Mouse (Mus musculus): ENCODE measurements around the gene Slc22a4. TPM values are rescaled to one million over a fixed set of nuclear protein-coding genes. Genes with fewer than 3 reads are reported as not detected.

Slc22a4 gene
- polyA plus RNA-seq (2017; shearing (Covaris generic)) = under 1 TPM in 1 of 2 experiments, not detected in 1; 0.54 TPM

GRCm38 (mm10) chr11:54028044-54028951, at the start of gene Slc22a4:
TSS of gene Slc22a4 (minus strand) at chr11:54028090.

GRCm38 (mm10) chr11:54068520-54069371, 40.9 kb upstream of the Slc22a4 start, which contains the start of gene Pdlim4:
TSS of gene Pdlim4 (minus strand) at chr11:54069014.

GRCm38 (mm10) chr11:53979788-53980621, 47.9 kb downstream of the Slc22a4 start, which contains the start of gene Slc22a21:
TSS of gene Slc22a21 (minus strand) at chr11:53980332.

Other genes with a start within 250 kb of the Slc22a4 start
- gene Gm12216, start 168.8 kb downstream of the Slc22a4 start, polyA plus RNA-seq (2017; shearing (Covaris generic)) = 10 to 100 TPM; 41.9 to 52.3 TPM
- gene Slc22a5, start 136.4 kb downstream of the Slc22a4 start, polyA plus RNA-seq (2017; shearing (Covaris generic)) = 10 to 100 TPM; 17.8 to 19.1 TPM
- 1 to 10 TPM in 1 of 2 experiments, under 1 TPM in 1; 0.26 to 1.2 TPM for gene Slc22a21, start 47.8 kb downstream of the Slc22a4 start, polyA plus RNA-seq (2017; shearing (Covaris generic))
- gene Pdlim4, start 40.9 kb upstream of the Slc22a4 start, polyA plus RNA-seq (2017; shearing (Covaris generic)) = 100 to 1,000 TPM in 1 of 2 experiments, 1 to 10 TPM in 1; 2.8 to 154 TPM
- under 1 TPM in 1 of 2 experiments, not detected in 1; 0.42 TPM for gene P4ha2, start 72.0 kb upstream of the Slc22a4 start, polyA plus RNA-seq (2017; shearing (Covaris generic))
- under 1 TPM; 0.59 to 0.75 TPM for gene Csf2, start 221.6 kb upstream of the Slc22a4 start, polyA plus RNA-seq (2017; shearing (Covaris generic))
- gene Il3, start 239.2 kb upstream of the Slc22a4 start, polyA plus RNA-seq (2017; shearing (Covaris generic)) = not detected

All from activated CD4-positive, CD25-positive, alpha-beta regulatory T cell (primary cell).